Mouse (Mus musculus): ENCODE data around the gene Pex3.

Pex3 gene

GRCm38 (mm10) chr10:13552646-13553497, at the start of gene Pex3, which contains the start of gene Adat2:
Pex3 (minus strand) TSS chr10:13553142.
Adat2 (plus strand) TSS chr10:13552894.
- peak; percentile 67 for DNase-seq (ENCODE audit: low read depth, low spot score)

GRCm38 (mm10) chr10:13600926-13601325, 48.0 kb upstream of the Pex3 start:
- DNase-seq (ENCODE audit: low read depth, low spot score) = no peak

GRCm38 (mm10) chr10:13597491-13597890, 44.5 kb upstream of the Pex3 start:
- DNase-seq (ENCODE audit: low read depth, low spot score) = no peak

GRCm38 (mm10) chr10:13596866-13597265, 43.9 kb upstream of the Pex3 start:
- DNase-seq (ENCODE audit: low read depth, low spot score) = no peak

GRCm38 (mm10) chr10:13596073-13596472, 43.1 kb upstream of the Pex3 start:
- no peak for DNase-seq (ENCODE audit: low read depth, low spot score)

GRCm38 (mm10) chr10:13593529-13593928, 40.6 kb upstream of the Pex3 start:
- DNase-seq (ENCODE audit: low read depth, low spot score) = peak; percentile 37

- no peak for DNase-seq (ENCODE audit: low read depth, low spot score)
Measured at GRCm38 (mm10) chr10:13592196-13592595, 39.3 kb upstream of the Pex3 start.

GRCm38 (mm10) chr10:13587914-13588313, 35.0 kb upstream of the Pex3 start:
- DNase-seq (ENCODE audit: low read depth, low spot score) = no peak

- no peak for DNase-seq (ENCODE audit: low read depth, low spot score)
Measured at GRCm38 (mm10) chr10:13577123-13577522, 24.2 kb upstream of the Pex3 start.

- DNase-seq (ENCODE audit: low read depth, low spot score) = no peak
Measured at GRCm38 (mm10) chr10:13572410-13572809, 19.5 kb upstream of the Pex3 start.

GRCm38 (mm10) chr10:13572003-13572402, 19.1 kb upstream of the Pex3 start:
- DNase-seq (ENCODE audit: low read depth, low spot score) = no peak

GRCm38 (mm10) chr10:13570697-13571538, 18.0 kb upstream of the Pex3 start:
- DNase-seq (ENCODE audit: low read depth, low spot score) = no peak

GRCm38 (mm10) chr10:13569818-13570217, 16.9 kb upstream of the Pex3 start:
- no peak for DNase-seq (ENCODE audit: low read depth, low spot score)

GRCm38 (mm10) chr10:13566393-13566792, 13.5 kb upstream of the Pex3 start:
- no peak for DNase-seq (ENCODE audit: low read depth, low spot score)

- DNase-seq (ENCODE audit: low read depth, low spot score) = no peak
Measured at GRCm38 (mm10) chr10:13565080-13565448, 12.1 kb upstream of the Pex3 start.

GRCm38 (mm10) chr10:13564364-13565079, 11.6 kb upstream of the Pex3 start:
- no peak for DNase-seq (ENCODE audit: low read depth, low spot score)

- no peak for DNase-seq (ENCODE audit: low read depth, low spot score)
Measured at GRCm38 (mm10) chr10:13560014-13560674, 7.2 kb upstream of the Pex3 start.

- DNase-seq (ENCODE audit: low read depth, low spot score) = no peak
Measured at GRCm38 (mm10) chr10:13554316-13554715, 1.4 kb upstream of the Pex3 start.

- no peak for DNase-seq (ENCODE audit: low read depth, low spot score)
Measured at GRCm38 (mm10) chr10:13553498-13553985, 600 bp upstream of the Pex3 start.

GRCm38 (mm10) chr10:13541721-13542120, 11.2 kb downstream of the Pex3 start:
- DNase-seq (ENCODE audit: low read depth, low spot score) = no peak

- no peak for DNase-seq (ENCODE audit: low read depth, low spot score)
Measured at GRCm38 (mm10) chr10:13539769-13540333, 13.1 kb downstream of the Pex3 start.

All from brain, embryonic 18.5 days (tissue).